Mouse (Mus musculus): Measurements from ENCODE around the gene Gba2. TPM values are rescaled to one million over a fixed set of nuclear protein-coding genes. Genes with fewer than 3 reads are reported as not detected.
A peak's percentile ranks its signal among the peaks of the same experiment; 100 is the strongest.

Gene Gba2
- polyA plus RNA-seq, 1 experiment from 2014 or later: 16.7 TPM

GRCm38 (mm10) chr4:43580721-43581120 is 2.0 kb upstream of the Gba2 start:
- Histone ChIP-seq H3K9ac (no peak overlapping the region), H3K4me2 (peak overlapping the region; percentile 90; the same call in 1 of the 2 replicates), H3K27me3 (no peaks in the 10 kb centered on the region), H3K9me3 (replicated peaks) (no peaks in the 10 kb centered on the region), H3K36me3 (replicated peaks) (peaks cover 47% of the 10 kb centered on the region), H3K27ac (replicated peaks) (no peak overlapping the region), H3K4me1 (replicated peaks) (peaks cover 44% of the 10 kb centered on the region), H3K4me3 (replicated peaks) (no peak overlapping the region)
- no peak for ATAC-seq (ENCODE audit: insufficient read depth)
- 86% methylated on average over 5 of the region's 5 CpGs for WGBS (ENCODE audit: insufficient replicate concordance)

- H3K4me1 ChIP-seq (replicated peaks): peaks cover 53% of the 10 kb centered on the region
- no peaks in the 10 kb centered on the region for H3K9me3 ChIP-seq (replicated peaks)
- H3K9ac ChIP-seq: peak overlapping the region; percentile 92
- peak overlapping the region; percentile 92 for H3K27ac ChIP-seq (replicated peaks)
- 62% methylated on average over 6 of the region's 6 CpGs for WGBS (ENCODE audit: insufficient replicate concordance)
- peak overlapping the region; percentile 95 for H3K4me3 ChIP-seq (replicated peaks)
- peaks cover 47% of the 10 kb centered on the region for H3K36me3 ChIP-seq (replicated peaks)
- peak overlapping the region; percentile 90 for H3K4me2 ChIP-seq
- H3K27me3 ChIP-seq: no peaks in the 10 kb centered on the region
- ATAC-seq (ENCODE audit: insufficient read depth): no peak
Observed at GRCm38 (mm10) chr4:43579731-43580130, 1.1 kb upstream of the Gba2 start.

- ATAC-seq (ENCODE audit: insufficient read depth): no peak
- H3K9me3 ChIP-seq (replicated peaks): no peaks in the 10 kb centered on the region
- H3K4me1 ChIP-seq (replicated peaks): peaks cover 55% of the 10 kb centered on the region
- no peaks in the 10 kb centered on the region for H3K27me3 ChIP-seq
- peaks cover 47% of the 10 kb centered on the region for H3K36me3 ChIP-seq (replicated peaks)
- H3K9ac ChIP-seq: peak overlapping the region; percentile 92
- H3K4me3 ChIP-seq (replicated peaks): peak overlapping the region; percentile 95
- 6% methylated on average over 10 of the region's 10 CpGs for WGBS (ENCODE audit: insufficient replicate concordance)
- peak overlapping the region; percentile 92 for H3K27ac ChIP-seq (replicated peaks)
- peak overlapping the region; percentile 90 for H3K4me2 ChIP-seq
Observed at GRCm38 (mm10) chr4:43579256-43579655, 583 bp upstream of the Gba2 start.

GRCm38 (mm10) chr4:43577237-43577881 is 1.3 kb downstream of the Gba2 start:
- H3K9ac ChIP-seq: peak overlapping the region; percentile 92

GRCm38 (mm10) chr4:43575356-43575755 is 3.3 kb downstream of the Gba2 start:
- H3K36me3 ChIP-seq (replicated peaks): peaks cover 47% of the 10 kb centered on the region
- 55% methylated on average over 2 of the region's 2 CpGs for WGBS (ENCODE audit: insufficient replicate concordance)
- H3K27me3 ChIP-seq: no peaks in the 10 kb centered on the region
- 0 out of 2 replicates have a peak overlapping the region, but pooled peaks have one; percentile 18 for H3K9ac ChIP-seq
- no peaks in the 10 kb centered on the region for H3K9me3 ChIP-seq (replicated peaks)
- ATAC-seq (ENCODE audit: insufficient read depth): no peak
- no peak overlapping the region for H3K27ac ChIP-seq (replicated peaks)
- H3K4me1 ChIP-seq (replicated peaks): peaks cover 48% of the 10 kb centered on the region
- peak overlapping the region; percentile 95; the same call in 1 of the 2 replicates for H3K4me3 ChIP-seq (replicated peaks)
- peak overlapping the region; percentile 90; the same call in 1 of the 2 replicates for H3K4me2 ChIP-seq

More at GRCm38 (mm10) chr4:43577237-43577881, 1.3 kb downstream of the Gba2 start:
- H3K36me3 ChIP-seq (replicated peaks): peaks cover 47% of the 10 kb centered on the region
- peaks cover 55% of the 10 kb centered on the region for H3K4me1 ChIP-seq (replicated peaks)
- H3K27me3 ChIP-seq: no peaks in the 10 kb centered on the region
- H3K4me2 ChIP-seq: peak overlapping the region; percentile 90
- peak overlapping the region; percentile 92 for H3K27ac ChIP-seq (replicated peaks)
- peak overlapping the region; percentile 95 for H3K4me3 ChIP-seq (replicated peaks)
- ATAC-seq (ENCODE audit: insufficient read depth): no peak
- WGBS (ENCODE audit: insufficient replicate concordance): 26% methylated on average over 8 of the region's 8 CpGs
- H3K9me3 ChIP-seq (replicated peaks): no peaks in the 10 kb centered on the region

- Histone ChIP-seq H3K9ac (no peak overlapping the region), H3K9me3 (replicated peaks) (no peaks in the 10 kb centered on the region), H3K36me3 (replicated peaks) (peaks cover 64% of the 10 kb centered on the region), H3K4me1 (replicated peaks) (peaks cover 35% of the 10 kb centered on the region), H3K27me3 (no peaks in the 10 kb centered on the region), H3K4me3 (replicated peaks) (no peak overlapping the region), H3K4me2 (no peak overlapping the region), H3K27ac (replicated peaks) (no peak overlapping the region)
- no peak for ATAC-seq (ENCODE audit: insufficient read depth)
- 81% methylated on average over 4 of the region's 4 CpGs for WGBS (ENCODE audit: insufficient replicate concordance)
Observed at GRCm38 (mm10) chr4:43573561-43573960, 5.1 kb downstream of the Gba2 start.

GRCm38 (mm10) chr4:43571395-43572045 is 7.2 kb downstream of the Gba2 start:
- WGBS (ENCODE audit: insufficient replicate concordance): 64% methylated on average over 6 of the region's 6 CpGs
- peaks cover 19% of the 10 kb centered on the region for H3K4me1 ChIP-seq (replicated peaks)
- no peak for ATAC-seq (ENCODE audit: insufficient read depth)
- H3K4me2 ChIP-seq: no peak overlapping the region
- H3K27ac ChIP-seq (replicated peaks): no peak overlapping the region
- H3K9ac ChIP-seq: no peak overlapping the region
- H3K27me3 ChIP-seq: no peaks in the 10 kb centered on the region
- peaks cover 84% of the 10 kb centered on the region for H3K36me3 ChIP-seq (replicated peaks)
- no peaks in the 10 kb centered on the region for H3K9me3 ChIP-seq (replicated peaks)
- H3K4me3 ChIP-seq (replicated peaks): no peak overlapping the region

- H3K4me2 ChIP-seq: no peak overlapping the region
- no peak for ATAC-seq (ENCODE audit: insufficient read depth)
- H3K27ac ChIP-seq (replicated peaks): no peak overlapping the region
- H3K4me1 ChIP-seq (replicated peaks): peaks cover 23% of the 10 kb centered on the region
- H3K4me3 ChIP-seq (replicated peaks): no peak overlapping the region
- 89% methylated on average over 9 of the region's 9 CpGs for WGBS (ENCODE audit: insufficient replicate concordance)
- no peaks in the 10 kb centered on the region for H3K9me3 ChIP-seq (replicated peaks)
- H3K27me3 ChIP-seq: no peaks in the 10 kb centered on the region
- peaks cover 76% of the 10 kb centered on the region for H3K36me3 ChIP-seq (replicated peaks)
- H3K9ac ChIP-seq: no peak overlapping the region
Observed at GRCm38 (mm10) chr4:43567140-43567539, 11.5 kb downstream of the Gba2 start.

- 51% methylated on average over 2 of the region's 2 CpGs for WGBS (ENCODE audit: insufficient replicate concordance)
- Histone ChIP-seq H3K27me3 (no peaks in the 10 kb centered on the region), H3K36me3 (replicated peaks) (peaks cover 51% of the 10 kb centered on the region), H3K9me3 (replicated peaks) (no peaks in the 10 kb centered on the region), H3K4me3 (replicated peaks) (0 out of 2 replicates have a peak overlapping the region, but pooled peaks have one; percentile 83), H3K4me1 (replicated peaks) (peaks cover 43% of the 10 kb centered on the region), H3K27ac (replicated peaks) (no peak overlapping the region), H3K4me2 (0 out of 2 replicates have a peak overlapping the region, but pooled peaks have one; percentile 92), H3K9ac (no peak overlapping the region)
- no peak for ATAC-seq (ENCODE audit: insufficient read depth)
Observed at GRCm38 (mm10) chr4:43564231-43564630, 14.4 kb downstream of the Gba2 start.

GRCm38 (mm10) chr4:43563601-43563875 is 15.1 kb downstream of the Gba2 start:
- ATAC-seq (ENCODE audit: insufficient read depth): no peak
- Histone ChIP-seq H3K36me3 (replicated peaks) (peaks cover 44% of the 10 kb centered on the region), H3K4me2 (peak overlapping the region; percentile 92), H3K4me1 (replicated peaks) (peaks cover 50% of the 10 kb centered on the region), H3K27ac (replicated peaks) (peak overlapping the region; percentile 100), H3K4me3 (replicated peaks) (peak overlapping the region; percentile 83), H3K9ac (peak overlapping the region; percentile 93), H3K9me3 (replicated peaks) (no peaks in the 10 kb centered on the region), H3K27me3 (no peaks in the 10 kb centered on the region)
- 24% methylated on average over 4 of the region's 4 CpGs for WGBS (ENCODE audit: insufficient replicate concordance)

- Histone ChIP-seq H3K4me3 (replicated peaks) (peak overlapping the region; percentile 83), H3K27ac (replicated peaks) (peak overlapping the region; percentile 100), H3K9ac (peak overlapping the region; percentile 93), H3K27me3 (no peaks in the 10 kb centered on the region), H3K36me3 (replicated peaks) (peaks cover 39% of the 10 kb centered on the region), H3K9me3 (replicated peaks) (no peaks in the 10 kb centered on the region), H3K4me2 (peak overlapping the region; percentile 92), H3K4me1 (replicated peaks) (peaks cover 55% of the 10 kb centered on the region)
- no peak for ATAC-seq (ENCODE audit: insufficient read depth)
- whole genome bisulfite sequencing (ENCODE audit: insufficient replicate concordance): 1% methylated on average over 22 of the region's 22 CpGs
Observed at GRCm38 (mm10) chr4:43562769-43563600, 15.7 kb downstream of the Gba2 start.
